Mouse (Mus musculus) limb, embryonic 12.5 days (tissue): ENCODE results near the gene Accs. TPM values are rescaled to one million over a fixed set of nuclear protein-coding genes. Genes with fewer than 3 reads are reported as not detected.

Source experiments
- ATAC-seq: fragments of 200-750 bp; cut with Nextera tagmentation; 2 replicates; pipeline ENCODE4 v1.8.0; 2017; ENCODE audit warnings: low read depth, moderate TSS enrichment; ENCODE audit not compliant: insufficient number of reproducible peaks, insufficient read depth, low FRiP score, low TSS enrichment
- H3K27ac ChIP-seq: fragments of 300-500 bp; sonication (generic); 2 replicates; pipeline ENCODE4 v1.5.1; 2016; ENCODE audit warnings: mild to moderate bottlenecking, moderate library complexity
- H3K27me3 ChIP-seq: fragments of 300-500 bp; sonication (generic); 2 replicates; pipeline ENCODE4 v1.6.1; 2016; ENCODE audit warnings: mild to moderate bottlenecking, moderate library complexity
- H3K36me3 ChIP-seq: fragments of 300-500 bp; sonication (generic); 2 replicates; pipeline ENCODE4 v1.6.1; 2016; ENCODE audit warnings: mild to moderate bottlenecking, moderate library complexity
- H3K4me1 ChIP-seq: fragments of 300-500 bp; sonication (generic); replicated peaks from 2 replicates; pipeline ENCODE4 v1.6.1; 2016
- H3K4me2 ChIP-seq: fragments of 300-500 bp; sonication (generic); 2 replicates; pipeline ENCODE4 v1.6.1; 2016; ENCODE audit warnings: mild to moderate bottlenecking, moderate library complexity
- H3K4me3 ChIP-seq: fragments of 300-500 bp; sonication (generic); replicated peaks from 2 replicates; pipeline ENCODE4 v1.5.1; 2016; ENCODE audit warnings: mild to moderate bottlenecking
- H3K9ac ChIP-seq: fragments of 300-500 bp; sonication (generic); replicated peaks from 2 replicates; pipeline ENCODE4 v1.6.1; 2016; ENCODE audit warnings: mild to moderate bottlenecking, moderate library complexity
- H3K9me3 ChIP-seq: fragments of 300-500 bp; sonication (generic); 2 replicates; pipeline ENCODE4 v1.6.1; 2016; ENCODE audit warnings: mild to moderate bottlenecking, moderate library complexity
- WGBS: fragments of 180-500 bp; shearing (Covaris S2); methylation state at CpG from one replicate; pipeline ENCODE4 v1.1.7; 2016; 5-methylcytosine and 5-hydroxymethylcytosine counted together
- polyA plus RNA-seq: library from polyadenylated mRNA; unstranded; fragments of >200 nt; fragmentation: Nextera tagmentation; extraction: Ambion mirVana; gene quantifications from 2 replicates; pipeline ENCODE4 v1.2.1, GENCODE M21; 2016

Accs gene
- polyA plus RNA-seq, 1 experiment from 2014 or later = 8.8 TPM

DNA sequence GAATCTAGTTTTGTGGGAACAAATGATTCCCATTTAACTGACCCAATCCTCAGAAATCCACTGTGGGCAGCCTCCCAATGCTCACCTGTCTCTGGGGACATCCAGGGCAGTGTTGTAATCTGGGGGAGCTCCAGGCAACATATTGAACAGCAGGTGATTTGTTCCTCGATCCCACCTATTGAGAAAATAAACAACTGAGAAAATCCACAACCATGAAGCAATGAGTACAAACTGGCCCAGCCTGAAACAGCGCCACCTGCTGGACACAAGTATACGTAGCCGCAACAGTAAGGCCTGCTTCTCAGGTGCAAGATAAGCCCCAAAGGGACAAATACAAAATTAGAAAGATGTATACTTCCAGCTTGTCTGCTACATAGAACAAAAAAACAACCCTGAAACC is 37.9 kb downstream of the Accs start:
- Histone ChIP-seq H3K4me3 (no peak overlapping the region), H3K27ac (no peak overlapping the region), H3K9me3 (no peaks in the 10 kb centered on the region), H3K4me1 (no peaks in the 10 kb centered on the region), H3K9ac (no peak overlapping the region), H3K4me2 (no peak overlapping the region), H3K36me3 (peaks cover 61% of the 10 kb centered on the region), H3K27me3 (no peaks in the 10 kb centered on the region)
- 38% methylated on average over 4 of the region's 4 CpGs for WGBS
- ATAC-seq = no peak

DNA sequence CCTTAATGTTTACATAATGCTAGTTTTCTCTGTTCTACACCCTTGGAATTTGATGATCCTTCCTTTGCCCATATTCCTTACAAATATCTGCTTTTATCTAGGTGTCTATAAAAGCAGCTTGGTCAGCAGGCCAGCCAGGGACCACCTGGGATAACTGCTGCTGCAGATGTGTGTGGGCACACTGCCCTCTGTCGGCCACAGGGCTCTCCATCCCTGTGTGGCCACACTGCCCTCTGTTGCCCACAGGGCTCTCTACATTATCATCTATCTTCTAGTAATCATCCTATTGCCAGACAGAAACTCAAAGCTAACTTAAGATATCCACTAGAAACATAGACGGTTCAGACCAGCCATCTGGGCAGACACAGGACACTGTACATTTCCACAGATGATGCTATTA is 39.8 kb downstream of the Accs start:
- no peaks in the 10 kb centered on the region for H3K27me3 ChIP-seq
- no peak overlapping the region for H3K4me3 ChIP-seq
- no peak overlapping the region for H3K9ac ChIP-seq
- H3K9me3 ChIP-seq = no peaks in the 10 kb centered on the region
- ATAC-seq = no peak
- H3K4me1 ChIP-seq = no peaks in the 10 kb centered on the region
- 12% methylated on average over 2 of the region's 2 CpGs for WGBS
- peaks cover 79% of the 10 kb centered on the region for H3K36me3 ChIP-seq
- no peak overlapping the region for H3K4me2 ChIP-seq
- H3K27ac ChIP-seq = no peak overlapping the region

DNA sequence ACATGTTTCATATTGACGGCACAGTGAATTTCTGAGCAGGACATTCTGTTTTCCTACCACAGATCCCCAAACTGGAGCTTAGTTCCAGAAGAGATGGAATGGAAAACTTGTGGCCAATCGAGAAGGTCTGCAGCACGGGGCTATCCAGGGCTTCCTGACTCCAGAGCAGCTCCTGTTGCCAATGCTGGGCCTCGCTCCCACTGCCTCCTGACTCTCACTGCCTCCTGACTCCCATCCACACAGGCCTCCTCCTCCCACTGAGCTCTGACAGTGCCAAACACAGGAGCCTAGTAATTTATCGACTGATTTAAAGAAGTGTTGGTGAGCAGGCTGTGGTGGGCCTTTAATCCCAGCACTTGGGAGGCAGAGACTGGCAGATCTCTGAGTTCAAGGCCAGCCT is 41.7 kb downstream of the Accs start:
- Histone ChIP-seq H3K27me3 (no peaks in the 10 kb centered on the region), H3K27ac (no peak overlapping the region), H3K4me2 (no peak overlapping the region), H3K9me3 (no peaks in the 10 kb centered on the region), H3K4me3 (no peak overlapping the region), H3K4me1 (no peaks in the 10 kb centered on the region), H3K36me3 (peaks cover 91% of the 10 kb centered on the region), H3K9ac (no peak overlapping the region)
- WGBS = 85% methylated on average over 5 of the region's 5 CpGs
- ATAC-seq = no peak

- Histone ChIP-seq H3K4me2 (no peak overlapping the region), H3K9ac (no peak overlapping the region), H3K36me3 (peaks cover 90% of the 10 kb centered on the region), H3K27me3 (no peaks in the 10 kb centered on the region), H3K27ac (no peak overlapping the region), H3K4me1 (no peaks in the 10 kb centered on the region), H3K9me3 (no peaks in the 10 kb centered on the region), H3K4me3 (no peak overlapping the region)
- no peak for ATAC-seq
- 80% methylated on average over 8 of the region's 8 CpGs for WGBS
These were observed 42.3 kb downstream of the Accs start for GRCm38 (mm10) chr2:93807440-93807839.

GRCm38 (mm10) chr2:93806487-93807201 is 43.1 kb downstream of the Accs start:
- no peaks in the 10 kb centered on the region for H3K27me3 ChIP-seq
- WGBS = 83% methylated on average over 6 of the region's 6 CpGs
- no peak overlapping the region for H3K27ac ChIP-seq
- no peak overlapping the region for H3K4me3 ChIP-seq
- no peak overlapping the region for H3K4me2 ChIP-seq
- H3K9me3 ChIP-seq = no peaks in the 10 kb centered on the region
- ATAC-seq = no peak
- H3K4me1 ChIP-seq = no peaks in the 10 kb centered on the region
- H3K36me3 ChIP-seq = peaks cover 91% of the 10 kb centered on the region
- H3K9ac ChIP-seq = no peak overlapping the region

- no peaks in the 10 kb centered on the region for H3K27me3 ChIP-seq
- H3K4me3 ChIP-seq = no peak overlapping the region
- H3K4me1 ChIP-seq = no peaks in the 10 kb centered on the region
- WGBS = 89% methylated on average over 4 of the region's 4 CpGs
- H3K4me2 ChIP-seq = no peak overlapping the region
- no peak overlapping the region for H3K27ac ChIP-seq
- no peak for ATAC-seq
- no peaks in the 10 kb centered on the region for H3K9me3 ChIP-seq
- H3K36me3 ChIP-seq = peaks cover 89% of the 10 kb centered on the region
- no peak overlapping the region for H3K9ac ChIP-seq
These were observed 44.2 kb downstream of the Accs start for GRCm38 (mm10) chr2:93805523-93805922.

DNA sequence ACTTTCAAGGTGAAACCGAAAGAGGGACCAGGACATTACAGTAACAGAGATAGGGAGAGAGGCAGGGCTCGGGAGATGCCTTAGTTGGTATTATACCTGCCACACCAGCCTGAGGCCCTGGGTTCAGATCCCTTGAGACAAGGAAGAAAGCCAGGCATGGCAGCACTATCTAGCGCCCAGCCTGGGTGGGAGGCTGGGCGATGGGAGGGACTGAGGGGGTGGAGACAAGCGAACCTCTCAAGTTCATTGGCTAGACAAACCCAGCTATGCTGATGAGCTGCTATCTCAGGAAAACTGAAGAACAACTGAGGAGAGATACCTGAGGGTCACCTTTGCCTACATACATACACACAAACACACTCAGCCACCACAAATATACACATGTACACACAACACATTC is 44.7 kb downstream of the Accs start:
- Histone ChIP-seq H3K9me3 (no peaks in the 10 kb centered on the region), H3K4me1 (no peaks in the 10 kb centered on the region), H3K27ac (no peak overlapping the region), H3K4me2 (no peak overlapping the region), H3K36me3 (peaks cover 90% of the 10 kb centered on the region), H3K27me3 (no peaks in the 10 kb centered on the region), H3K9ac (no peak overlapping the region), H3K4me3 (no peak overlapping the region)
- ATAC-seq = no peak
- WGBS = 75% methylated on average over 5 of the region's 5 CpGs

GRCm38 (mm10) chr2:93802947-93803346 is 46.8 kb downstream of the Accs start:
- H3K27me3 ChIP-seq = no peaks in the 10 kb centered on the region
- no peak overlapping the region for H3K4me3 ChIP-seq
- no peak overlapping the region for H3K27ac ChIP-seq
- peaks cover 91% of the 10 kb centered on the region for H3K36me3 ChIP-seq
- H3K9me3 ChIP-seq = no peaks in the 10 kb centered on the region
- WGBS = 88% methylated on average over 2 of the region's 2 CpGs
- no peak overlapping the region for H3K9ac ChIP-seq
- H3K4me1 ChIP-seq = no peaks in the 10 kb centered on the region
- no peak overlapping the region for H3K4me2 ChIP-seq
- ATAC-seq = no peak

DNA sequence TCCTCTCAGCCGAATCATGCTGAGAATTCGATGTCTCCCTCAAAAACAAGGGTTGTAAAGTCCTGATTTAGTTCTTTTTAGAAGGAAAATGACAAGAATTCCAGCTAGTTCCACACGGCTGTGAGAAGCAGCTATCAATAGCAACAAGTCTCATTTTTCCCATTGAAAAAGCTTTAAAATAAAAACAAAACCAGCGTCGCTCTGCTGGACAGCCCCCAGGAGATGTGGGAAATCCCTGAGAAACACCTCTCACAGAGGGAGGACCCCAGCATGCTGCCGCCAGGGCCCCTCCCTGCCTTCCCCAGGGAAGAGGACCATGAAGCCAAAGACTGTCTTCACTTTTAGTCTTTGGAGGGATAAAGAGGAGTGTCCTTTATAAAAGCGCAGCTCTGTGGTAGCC is 48.6 kb downstream of the Accs start:
- Histone ChIP-seq H3K4me1 (no peaks in the 10 kb centered on the region), H3K4me3 (no peak overlapping the region), H3K9me3 (no peaks in the 10 kb centered on the region), H3K27me3 (no peaks in the 10 kb centered on the region), H3K36me3 (peaks cover 89% of the 10 kb centered on the region), H3K9ac (no peak overlapping the region), H3K27ac (no peak overlapping the region), H3K4me2 (no peak overlapping the region)
- 77% methylated on average over 7 of the region's 7 CpGs for WGBS
- ATAC-seq = no peak

DNA sequence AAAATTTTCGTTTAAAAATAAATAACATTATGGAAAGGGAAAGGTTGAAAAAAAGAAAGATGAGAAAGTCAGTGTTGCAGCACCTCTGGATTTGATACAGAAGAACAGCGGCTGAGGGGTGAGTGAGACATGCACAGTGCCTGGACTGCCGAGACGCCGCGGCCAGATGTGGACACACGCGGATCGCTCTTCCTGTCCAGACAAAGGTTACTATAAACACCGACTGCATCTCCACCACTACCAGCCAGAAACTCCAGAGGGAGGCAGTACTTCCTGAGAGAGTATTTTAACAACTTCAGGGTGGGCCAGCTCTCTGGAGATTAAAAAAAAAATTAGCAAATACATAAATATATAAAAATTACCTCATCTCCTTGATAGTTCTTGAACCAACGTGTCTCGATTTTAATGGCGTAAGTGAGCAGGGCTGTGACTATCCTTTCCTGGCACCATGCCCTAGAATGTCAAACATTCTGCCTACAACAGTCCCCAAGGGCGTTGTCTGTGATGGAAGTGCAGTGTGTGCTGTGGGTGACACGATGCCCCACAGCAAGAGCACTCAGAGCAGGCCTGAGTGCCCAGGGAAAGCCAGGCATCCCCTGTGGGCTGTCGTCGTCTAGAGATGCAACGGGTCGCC is 52.5 kb downstream of the Accs start:
- ATAC-seq = no peak
- no peak overlapping the region for H3K9ac ChIP-seq
- H3K9me3 ChIP-seq = no peaks in the 10 kb centered on the region
- H3K27me3 ChIP-seq = no peaks in the 10 kb centered on the region
- H3K27ac ChIP-seq = no peak overlapping the region
- H3K36me3 ChIP-seq = peaks cover 78% of the 10 kb centered on the region
- WGBS = 86% methylated on average over 19 of the region's 19 CpGs
- H3K4me1 ChIP-seq = no peaks in the 10 kb centered on the region
- H3K4me3 ChIP-seq = no peak overlapping the region
- H3K4me2 ChIP-seq = no peak overlapping the region

GRCm38 (mm10) chr2:93794375-93794774 is 55.4 kb downstream of the Accs start:
- no peak overlapping the region for H3K4me2 ChIP-seq
- H3K36me3 ChIP-seq = peaks cover 66% of the 10 kb centered on the region
- WGBS = 89% methylated on average over 5 of the region's 5 CpGs
- H3K4me3 ChIP-seq = no peak overlapping the region
- no peak overlapping the region for H3K27ac ChIP-seq
- no peak overlapping the region for H3K9ac ChIP-seq
- H3K9me3 ChIP-seq = no peaks in the 10 kb centered on the region
- no peak for ATAC-seq
- H3K27me3 ChIP-seq = no peaks in the 10 kb centered on the region
- peaks cover 6% of the 10 kb centered on the region; the same call in 1 of the 2 replicates for H3K4me1 ChIP-seq
